Mouse (Mus musculus) midbrain, embryonic 16.5 days (tissue): Measurements from ENCODE around the gene Soat2. TPM values are rescaled to one million over a fixed set of nuclear protein-coding genes. Genes with fewer than 3 reads are reported as not detected.
"Not testable (repeated sequence)": the region's sequence is repeated elsewhere in the genome, so short reads cannot be mapped to it uniquely, and the experiment has no call there.

ENCODE experiments used
- ATAC-seq: fragments of 200-750 bp; cut with Nextera tagmentation; 2 replicates; pipeline ENCODE4 v1.8.0; 2017; ENCODE audit warnings: moderate TSS enrichment
- H3K27ac ChIP-seq: fragments of 300-500 bp; sonication (generic); 2 replicates; pipeline ENCODE4 v1.5.1; 2014; ENCODE audit warnings: mild to moderate bottlenecking, low read length, mixed read lengths
- H3K27me3 ChIP-seq: fragments of 300-500 bp; sonication (generic); 2 replicates; pipeline ENCODE4 v1.6.1; 2014; ENCODE audit warnings: low read depth, low read length, mixed read lengths; ENCODE audit not compliant: control insufficient read depth, insufficient read depth
- H3K36me3 ChIP-seq: fragments of 300-500 bp; sonication (generic); 2 replicates; pipeline ENCODE4 v1.6.1; 2014; ENCODE audit warnings: mild to moderate bottlenecking, low read length, moderate library complexity, mixed read lengths; ENCODE audit not compliant: control insufficient read depth, insufficient read depth
- H3K4me1 ChIP-seq: fragments of 300-500 bp; sonication (generic); 2 replicates; pipeline ENCODE4 v1.6.1; 2014; ENCODE audit warnings: mild to moderate bottlenecking, low read length, mixed read lengths; ENCODE audit not compliant: control insufficient read depth, insufficient read depth
- H3K4me2 ChIP-seq: fragments of 300-500 bp; sonication (generic); 2 replicates; pipeline ENCODE4 v1.6.1; 2014; ENCODE audit warnings: mild to moderate bottlenecking, low read length, mixed read lengths
- H3K4me3 ChIP-seq: fragments of 300-500 bp; sonication (generic); 2 replicates; pipeline ENCODE4 v1.5.1; 2014; ENCODE audit warnings: low read depth, mild to moderate bottlenecking, low read length, moderate library complexity, mixed read lengths
- H3K9ac ChIP-seq: fragments of 300-500 bp; sonication (generic); 2 replicates; pipeline ENCODE4 v1.6.1; 2014; ENCODE audit warnings: low read depth, low read length, mixed read lengths
- H3K9me3 ChIP-seq: fragments of 300-500 bp; sonication (generic); replicated peaks from 2 replicates; pipeline ENCODE4 v1.6.1; 2014; ENCODE audit warnings: mild to moderate bottlenecking, low read length, mixed read lengths; ENCODE audit not compliant: control insufficient read depth, poor library complexity, severe bottlenecking
- WGBS: fragments of 180-500 bp; shearing (Covaris S2); extraction: QIAGEN DNeasy Blood & Tissue Kit; methylation state at CpG from one replicate; pipeline ENCODE4 v1.1.7; 2014; 5-methylcytosine and 5-hydroxymethylcytosine counted together
- polyA plus RNA-seq: library from polyadenylated mRNA; unstranded; fragments of >200 nt; fragmentation: Nextera tagmentation; extraction: Ambion mirVana; gene quantifications from 2 replicates; pipeline ENCODE4 v1.2.1, GENCODE M21; 2015

Gene Soat2
- polyA plus RNA-seq, 1 experiment from 2014 or later, result 0.21 TPM

DNA sequence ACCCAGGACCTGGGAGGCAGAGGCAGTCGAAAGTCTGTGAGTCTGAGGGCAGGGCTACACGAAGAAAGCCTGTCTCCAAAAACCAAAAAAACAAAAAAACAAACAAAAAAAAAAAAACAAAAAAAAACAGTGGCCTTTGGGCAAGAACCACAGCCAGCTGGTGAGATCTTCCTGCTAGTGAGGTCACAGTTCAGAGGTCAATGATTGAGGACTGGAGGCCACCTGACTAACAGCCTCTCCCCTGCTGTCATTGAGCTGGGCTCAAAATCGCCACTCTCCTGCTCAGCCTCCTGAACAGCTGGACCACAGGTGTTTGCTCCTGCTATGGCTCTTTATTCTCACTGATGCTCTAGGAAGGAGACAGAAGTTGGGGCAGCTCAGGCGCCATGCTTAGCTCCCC, 2.3 kb downstream of the Soat2 start:
- no peak overlapping the region for H3K4me2 ChIP-seq
- no peak for ATAC-seq
- H3K27ac ChIP-seq, result no peak overlapping the region
- WGBS, result 36% methylated on average over 4 of the region's 4 CpGs
- no peak overlapping the region for H3K4me3 ChIP-seq
- H3K27me3 ChIP-seq, result no peaks in the 10 kb centered on the region
- H3K9ac ChIP-seq, result no peak overlapping the region
- no peaks in the 10 kb centered on the region for H3K9me3 ChIP-seq
- no peaks in the 10 kb centered on the region for H3K36me3 ChIP-seq
- H3K4me1 ChIP-seq, result peaks cover 6% of the 10 kb centered on the region; the same call in 1 of the 2 replicates

- H3K9ac ChIP-seq, H3K4me1 ChIP-seq, H3K27ac ChIP-seq, ATAC-seq, H3K9me3 ChIP-seq, H3K4me2 ChIP-seq, H3K36me3 ChIP-seq, H3K4me3 ChIP-seq, H3K27me3 ChIP-seq: not testable (repeated sequence)
- WGBS, result 90% methylated on average over 6 of the region's 6 CpGs
Observed at GRCm38 (mm10) chr15:102155006-102155405, 4.7 kb downstream of the Soat2 start.

DNA sequence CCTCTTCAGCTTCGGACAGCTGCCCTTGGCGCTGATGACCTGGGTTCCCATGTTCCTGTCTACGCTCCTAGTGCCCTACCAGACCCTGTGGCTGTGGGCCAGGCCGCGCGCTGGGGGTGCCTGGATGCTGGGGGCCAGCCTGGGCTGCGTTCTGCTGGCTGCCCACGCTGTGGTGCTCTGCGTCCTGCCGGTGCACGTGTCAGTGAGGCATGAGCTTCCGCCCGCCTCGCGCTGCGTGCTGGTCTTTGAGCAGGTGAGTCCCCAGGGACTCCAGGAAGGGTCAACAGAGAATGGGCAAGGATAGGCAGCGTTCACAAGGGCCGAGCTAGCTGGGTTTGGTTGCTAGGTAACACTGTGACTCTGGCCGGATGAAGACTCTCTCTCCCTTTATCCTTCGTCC, 6.5 kb downstream of the Soat2 start:
- H3K4me3 ChIP-seq, result no peak overlapping the region
- peak; percentile 66 for ATAC-seq
- H3K9ac ChIP-seq, result no peak overlapping the region
- peak overlapping the region; percentile 17; the same call in 1 of the 2 replicates for H3K4me2 ChIP-seq
- no peaks in the 10 kb centered on the region for H3K36me3 ChIP-seq
- H3K27ac ChIP-seq, result peak overlapping the region; percentile 56; the same call in 1 of the 2 replicates
- no peaks in the 10 kb centered on the region for H3K9me3 ChIP-seq
- no peaks in the 10 kb centered on the region for H3K27me3 ChIP-seq
- WGBS, result 26% methylated on average over 20 of the region's 20 CpGs
- peaks cover 6% of the 10 kb centered on the region; the same call in 1 of the 2 replicates for H3K4me1 ChIP-seq

DNA sequence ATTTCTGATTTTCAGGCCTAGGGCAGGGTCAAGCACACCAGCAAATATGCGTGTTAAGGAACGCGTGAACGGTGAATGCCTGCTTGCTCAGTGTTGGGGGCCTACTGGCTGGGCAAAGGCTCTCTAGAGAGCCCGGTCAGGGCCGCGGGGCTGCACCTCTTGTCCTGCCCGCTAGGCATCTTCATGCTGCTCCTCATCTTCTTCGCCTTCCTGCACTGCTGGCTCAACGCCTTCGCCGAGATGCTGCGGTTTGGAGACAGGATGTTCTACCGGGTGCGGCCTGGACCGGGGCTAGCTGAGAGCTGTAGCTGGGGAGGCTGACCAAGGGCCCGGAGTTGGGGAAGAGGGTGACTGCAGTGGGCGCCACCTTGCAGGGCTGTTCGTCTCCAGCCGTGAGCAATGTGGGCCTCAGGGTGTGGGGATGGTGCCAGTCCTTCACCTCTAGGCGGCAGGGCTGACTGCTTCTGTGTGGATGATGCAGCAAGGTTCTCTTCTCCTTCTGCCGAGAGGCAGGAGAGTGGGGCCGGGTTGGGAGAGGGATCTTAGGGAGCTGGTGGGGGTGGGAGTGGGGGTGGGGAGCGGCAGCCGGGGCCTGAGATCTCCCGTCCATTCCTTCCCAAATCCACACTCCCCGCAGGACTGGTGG, 10.2 kb downstream of the Soat2 start:
- Histone ChIP-seq H3K27me3 (no peaks in the 10 kb centered on the region), H3K4me2 (no peak overlapping the region), H3K9ac (no peak overlapping the region), H3K36me3 (no peaks in the 10 kb centered on the region), H3K4me1 (peaks cover 6% of the 10 kb centered on the region; the same call in 1 of the 2 replicates), H3K27ac (no peak overlapping the region), H3K9me3 (no peaks in the 10 kb centered on the region), H3K4me3 (no peak overlapping the region)
- ATAC-seq, result no peak
- 71% methylated on average over 27 of the region's 27 CpGs for WGBS

DNA sequence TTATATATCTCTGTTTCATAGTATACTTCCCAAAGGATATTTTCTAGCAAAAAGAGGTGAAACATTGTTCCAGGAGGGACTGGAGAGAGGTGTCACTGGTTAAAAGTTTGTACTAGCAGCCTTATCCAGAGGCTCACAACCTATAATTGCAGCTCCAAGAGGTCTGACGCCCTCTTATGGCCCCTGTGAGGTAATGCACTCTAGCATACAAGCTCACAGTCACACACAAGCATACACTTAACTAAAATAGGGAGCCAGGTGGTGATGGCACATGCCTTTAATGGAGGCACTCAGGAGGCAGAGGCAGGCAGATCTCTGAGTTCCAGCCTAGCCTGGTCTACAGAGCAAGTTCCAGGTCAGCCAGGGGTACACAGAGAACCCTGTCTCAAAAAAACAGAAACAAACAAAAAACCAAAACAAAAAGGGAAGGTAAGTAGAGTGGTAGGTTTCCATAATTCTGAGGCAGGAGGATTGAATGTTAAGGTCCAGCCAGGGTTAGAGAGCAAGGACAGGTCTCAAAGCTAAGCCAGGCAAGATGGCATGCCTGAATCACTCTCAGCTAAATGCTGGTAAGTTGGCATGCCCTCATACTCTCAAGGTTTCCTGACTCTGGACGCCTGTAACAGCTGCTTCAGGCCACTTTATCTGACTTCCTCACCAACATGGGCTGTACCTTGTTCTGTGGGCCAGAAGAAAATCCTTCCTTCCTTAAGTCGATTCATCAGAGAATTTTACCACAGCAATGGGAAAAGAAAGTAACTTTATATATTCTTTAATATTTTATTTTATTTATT, 13.8 kb downstream of the Soat2 start:
- Histone ChIP-seq H3K36me3 (no peaks in the 10 kb centered on the region), H3K4me2 (no peak overlapping the region), H3K9me3 (no peaks in the 10 kb centered on the region), H3K9ac (no peak overlapping the region), H3K27me3 (no peaks in the 10 kb centered on the region), H3K4me1 (no peaks in the 10 kb centered on the region), H3K27ac (no peak overlapping the region), H3K4me3 (no peak overlapping the region)
- WGBS, result 65% methylated on average over 3 of the region's 3 CpGs
- ATAC-seq, result no peak

- H3K27me3 ChIP-seq, result no peaks in the 10 kb centered on the region
- no peak overlapping the region for H3K9ac ChIP-seq
- 60% methylated on average over 6 of the region's 6 CpGs for WGBS
- ATAC-seq, result no peak
- no peaks in the 10 kb centered on the region for H3K36me3 ChIP-seq
- no peaks in the 10 kb centered on the region for H3K9me3 ChIP-seq
- no peak overlapping the region for H3K4me2 ChIP-seq
- H3K4me1 ChIP-seq, result no peaks in the 10 kb centered on the region
- H3K27ac ChIP-seq, result no peak overlapping the region
- H3K4me3 ChIP-seq, result no peak overlapping the region
Observed at GRCm38 (mm10) chr15:102165468-102166100, 15.3 kb downstream of the Soat2 start.

GRCm38 (mm10) chr15:102167620-102168021, 17.3 kb downstream of the Soat2 start:
- Histone ChIP-seq H3K4me1 (no peaks in the 10 kb centered on the region), H3K9ac (no peak overlapping the region), H3K27ac (no peak overlapping the region), H3K4me2 (no peak overlapping the region), H3K9me3 (no peaks in the 10 kb centered on the region), H3K4me3 (no peak overlapping the region), H3K27me3 (no peaks in the 10 kb centered on the region), H3K36me3 (no peaks in the 10 kb centered on the region)
- WGBS, result 73% methylated on average over 6 of the region's 6 CpGs
- no peak for ATAC-seq

GRCm38 (mm10) chr15:102169064-102169463, 18.7 kb downstream of the Soat2 start:
- no peaks in the 10 kb centered on the region for H3K4me1 ChIP-seq
- no peaks in the 10 kb centered on the region for H3K9me3 ChIP-seq
- no peak for ATAC-seq
- 71% methylated on average over 2 of the region's 2 CpGs for WGBS
- no peak overlapping the region for H3K4me3 ChIP-seq
- no peak overlapping the region for H3K27ac ChIP-seq
- H3K36me3 ChIP-seq, result no peaks in the 10 kb centered on the region
- H3K9ac ChIP-seq, result no peak overlapping the region
- no peak overlapping the region for H3K4me2 ChIP-seq
- H3K27me3 ChIP-seq, result no peaks in the 10 kb centered on the region

DNA sequence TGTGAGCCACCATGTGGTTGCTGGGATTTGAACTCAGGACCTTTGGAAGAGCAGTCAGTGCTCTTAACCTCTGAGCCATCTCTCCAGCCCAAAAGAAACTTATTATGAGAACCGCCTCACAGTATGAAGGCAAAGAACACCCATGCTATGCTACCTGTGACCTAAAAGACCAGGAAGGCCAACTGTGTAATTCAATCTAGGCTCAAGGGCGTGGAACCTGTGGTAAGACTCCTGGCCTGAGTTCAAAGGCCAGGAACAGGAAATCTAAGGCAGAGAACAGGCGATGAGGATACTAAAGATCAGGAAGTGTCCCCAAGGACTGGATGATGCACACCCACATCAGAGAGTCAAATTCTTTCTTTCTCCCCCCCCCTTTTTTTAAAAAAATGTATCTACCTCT, 23.3 kb downstream of the Soat2 start:
- Histone ChIP-seq H3K9ac (no peak overlapping the region), H3K9me3 (no peaks in the 10 kb centered on the region), H3K36me3 (no peaks in the 10 kb centered on the region), H3K4me2 (no peak overlapping the region), H3K27ac (no peak overlapping the region), H3K4me3 (no peak overlapping the region), H3K4me1 (no peaks in the 10 kb centered on the region), H3K27me3 (no peaks in the 10 kb centered on the region)
- WGBS, result 92% methylated on average over 3 of the region's 3 CpGs
- ATAC-seq, result no peak
